Mouse (Mus musculus): ENCODE measurements around the gene Pygo1.
A peak's percentile ranks its signal among the peaks of the same experiment; 100 is the strongest.

Gene Pygo1

DNA sequence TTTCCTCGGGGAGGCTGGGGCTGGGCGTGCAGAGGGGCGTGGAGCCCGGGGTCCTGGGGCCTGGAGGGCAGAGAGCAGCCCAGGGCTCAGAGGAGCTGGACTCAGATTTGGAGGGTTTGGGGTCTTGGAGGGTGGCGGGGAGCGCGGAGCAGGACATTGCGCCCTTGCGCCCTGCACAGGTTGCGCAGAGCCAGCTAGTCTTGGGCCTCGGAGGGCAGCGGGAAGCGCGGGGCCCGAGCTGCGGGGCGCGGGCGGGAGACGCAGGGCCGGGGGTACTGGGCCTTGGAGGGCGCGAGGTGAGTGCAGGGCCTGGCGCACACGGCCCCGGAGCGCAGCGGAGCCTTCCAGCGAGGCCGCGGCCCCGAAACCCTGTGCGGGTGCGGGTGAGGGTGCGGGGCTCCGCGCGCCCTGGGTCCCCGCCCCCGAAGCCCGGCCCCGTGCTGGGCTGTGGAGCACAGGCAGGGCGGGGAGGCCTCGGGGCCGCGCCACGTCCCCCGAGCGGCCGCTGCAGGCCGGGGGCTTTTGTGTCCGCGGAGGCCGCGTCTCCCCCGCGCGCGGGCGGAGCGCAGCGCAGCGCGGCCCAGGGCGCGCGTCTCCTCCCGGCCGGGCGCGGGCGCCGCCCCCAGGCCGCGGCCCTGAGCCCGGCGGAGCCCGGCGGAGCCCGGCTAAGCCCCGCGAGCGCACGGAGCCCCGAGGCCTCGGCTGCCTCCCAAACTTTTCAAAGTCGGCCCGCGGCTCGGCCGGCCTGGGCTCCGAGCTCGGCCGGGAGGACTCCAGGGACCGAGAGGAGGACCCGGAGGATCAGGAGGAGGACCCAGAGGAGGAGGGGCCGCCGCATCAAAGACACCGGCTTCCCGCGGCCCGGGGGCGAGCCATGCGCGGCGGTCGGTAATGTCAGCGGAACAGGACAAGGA is at the start of gene Pygo1:
Pygo1 (plus strand) TSS at position 625 of the 914 bp plus-strand sequence.
- peak; percentile 27 for DNase-seq

DNA sequence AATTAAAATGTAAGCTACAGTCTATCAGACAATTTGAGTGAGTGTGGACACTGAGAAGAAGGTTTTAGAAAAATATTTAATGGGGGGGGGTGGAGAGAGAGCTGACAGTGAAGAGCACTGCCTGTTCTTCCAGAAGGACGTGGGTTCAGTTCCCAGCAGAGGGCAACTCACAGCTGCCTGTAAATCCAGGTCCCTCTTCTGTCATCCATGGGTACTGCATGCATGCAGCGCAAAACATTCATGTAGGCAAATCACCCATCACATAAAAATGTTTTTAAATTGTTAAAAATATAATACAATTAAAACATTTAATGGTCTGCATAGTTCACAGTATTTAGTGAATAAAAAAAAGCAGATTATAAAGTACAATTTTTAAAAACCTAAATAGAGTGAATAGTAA is 49.6 kb upstream of the Pygo1 start:
- DNase-seq = no peak

DNA sequence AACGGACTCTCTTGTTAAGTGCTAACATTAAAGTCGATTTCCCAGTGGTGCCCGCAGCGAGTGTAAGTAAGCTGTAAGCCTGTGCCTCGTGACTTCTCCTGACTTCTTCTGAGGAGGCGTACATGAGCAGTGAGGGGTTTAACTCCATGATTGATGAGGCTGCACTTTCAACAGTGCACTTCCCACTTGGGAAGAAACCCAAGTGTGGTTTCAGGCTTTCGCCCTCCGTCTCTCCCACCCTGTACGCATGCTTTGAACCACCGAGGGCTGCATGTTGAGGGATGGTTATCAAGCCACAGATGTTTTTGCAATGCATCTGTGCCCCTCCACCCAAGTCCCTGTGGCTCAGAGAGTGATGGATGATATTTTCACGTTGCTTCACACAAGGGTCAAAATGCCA is 47.5 kb upstream of the Pygo1 start:
- DNase-seq = no peak

DNA sequence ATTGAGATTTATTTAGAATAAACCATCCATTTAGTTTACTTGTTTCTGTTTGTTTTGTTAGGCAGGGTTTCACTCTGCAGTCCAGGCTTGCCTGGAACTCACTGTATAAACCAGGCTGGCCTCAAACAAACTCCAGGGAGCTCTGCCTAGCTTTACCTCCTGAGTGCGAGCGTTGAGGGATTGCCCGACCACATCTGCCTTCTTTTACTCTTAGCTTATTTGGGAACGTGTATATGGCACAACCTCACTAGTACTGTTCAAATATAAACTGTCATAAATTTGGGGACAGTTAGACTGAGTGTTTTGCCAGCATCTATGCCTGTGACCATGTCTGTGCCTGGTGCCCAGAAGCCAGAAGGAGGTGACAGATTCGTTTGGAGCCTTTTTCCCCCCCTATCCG is 46.8 kb upstream of the Pygo1 start:
- DNase-seq = no peak

DNA sequence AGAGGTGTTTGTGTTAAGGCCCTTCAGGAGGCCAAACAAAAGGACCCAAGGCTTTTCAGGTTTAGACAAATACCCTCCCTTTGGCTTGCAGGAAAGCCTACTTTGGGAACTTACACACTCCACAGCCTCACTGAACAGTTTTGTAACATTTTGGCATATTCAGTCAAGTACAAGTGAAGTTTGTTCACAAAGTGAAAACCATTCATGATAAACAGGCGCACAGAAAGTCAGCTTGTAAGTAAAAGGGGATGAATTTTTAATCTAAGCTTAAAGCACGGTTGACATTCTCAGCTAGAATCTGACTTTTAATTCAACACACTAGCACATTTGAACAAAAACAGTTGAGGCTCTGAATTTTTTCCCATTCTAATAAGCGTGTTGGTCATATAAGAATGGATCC is 45.8 kb upstream of the Pygo1 start:
- no peak for DNase-seq

DNA sequence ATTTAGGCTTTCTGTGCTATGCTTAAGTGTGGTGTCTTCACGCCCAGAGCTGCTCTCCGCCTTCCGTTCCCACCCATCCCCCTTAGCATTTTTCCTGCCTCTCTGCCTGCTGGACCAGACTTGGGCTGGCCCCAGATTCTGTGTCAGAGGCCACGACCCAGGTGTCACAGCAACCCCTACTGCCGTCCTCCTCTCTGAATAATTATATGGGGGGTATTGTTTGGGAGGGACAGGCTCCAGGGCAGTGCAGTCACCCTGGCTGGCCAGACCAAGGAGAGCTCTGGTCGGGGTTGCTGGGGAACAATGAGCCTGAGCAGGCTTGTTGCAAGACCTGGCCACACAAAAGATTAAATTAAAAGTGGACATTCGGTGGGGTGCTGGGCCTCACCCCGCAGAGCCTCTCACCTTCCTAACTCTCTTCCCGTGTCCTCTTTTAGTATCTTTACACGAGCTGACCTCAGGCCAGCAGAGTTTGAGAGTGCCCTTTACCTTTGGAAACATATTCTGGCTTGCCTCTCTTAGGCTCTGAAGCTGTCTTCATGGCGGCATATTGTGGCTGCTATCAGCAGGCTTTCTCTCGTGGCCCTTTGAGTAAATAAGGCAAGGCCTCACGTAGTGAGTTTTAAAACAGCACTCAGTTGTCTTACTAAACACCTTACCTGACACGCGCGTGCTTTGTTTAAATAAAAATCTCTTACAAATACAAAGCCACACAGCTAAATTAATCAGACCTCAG is 45.1 kb upstream of the Pygo1 start:
- DNase-seq = no peak

DNA sequence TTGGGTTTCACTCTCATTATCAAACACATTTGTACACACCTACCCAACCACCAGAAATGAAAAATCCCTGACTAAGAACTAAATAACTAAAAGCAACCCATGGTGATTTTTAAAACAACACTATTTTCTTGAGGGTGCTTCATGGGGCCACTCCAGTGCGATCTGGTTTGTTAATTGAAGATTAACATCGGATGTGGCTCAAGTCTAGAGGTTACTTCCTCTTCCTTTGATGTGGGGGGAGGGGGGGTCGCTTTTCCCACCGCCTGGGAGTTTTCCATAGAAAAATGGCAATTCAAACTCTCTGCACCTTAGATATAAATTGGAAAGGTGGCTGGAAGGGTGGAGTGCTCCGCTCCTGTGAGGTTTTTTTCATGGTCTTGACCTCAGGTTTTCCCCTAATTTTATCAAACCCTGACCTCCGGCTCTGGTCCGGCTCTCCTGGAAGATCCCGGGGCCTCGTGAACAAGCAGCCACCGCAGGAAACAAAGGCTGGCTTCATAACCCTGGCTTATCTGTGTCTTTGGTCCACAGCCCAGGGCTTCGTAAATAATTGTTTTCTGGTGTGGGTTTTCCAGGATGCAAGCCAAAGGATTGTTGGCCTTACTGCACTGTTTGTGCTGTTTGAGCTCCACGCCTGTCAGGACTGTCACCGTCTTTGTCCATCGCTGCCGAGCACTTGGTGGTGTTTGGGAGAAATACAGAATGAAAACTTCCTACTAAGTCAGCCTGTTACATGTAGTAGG is 44.2 kb upstream of the Pygo1 start:
- peak; percentile 9 for DNase-seq

DNA sequence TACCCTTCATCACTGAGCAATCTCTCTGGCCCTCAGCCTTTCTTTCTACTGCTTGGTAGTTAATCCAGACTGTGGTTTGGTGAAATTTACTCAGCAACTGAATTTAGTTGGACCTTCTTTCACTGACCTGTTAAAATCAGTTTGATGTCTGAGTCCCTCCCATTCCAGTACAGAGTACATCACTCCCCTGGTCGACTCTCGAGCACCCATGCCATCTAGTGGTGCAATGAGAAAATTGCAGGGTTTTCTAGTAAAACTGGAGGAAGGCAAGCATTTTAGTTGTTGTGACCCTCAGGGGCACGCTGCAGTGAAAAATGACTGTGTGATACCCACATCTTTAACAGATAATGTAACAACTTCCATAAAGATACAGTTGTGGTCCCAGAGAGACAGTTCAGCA is 41.5 kb upstream of the Pygo1 start:
- DNase-seq = peak; percentile 9

DNA sequence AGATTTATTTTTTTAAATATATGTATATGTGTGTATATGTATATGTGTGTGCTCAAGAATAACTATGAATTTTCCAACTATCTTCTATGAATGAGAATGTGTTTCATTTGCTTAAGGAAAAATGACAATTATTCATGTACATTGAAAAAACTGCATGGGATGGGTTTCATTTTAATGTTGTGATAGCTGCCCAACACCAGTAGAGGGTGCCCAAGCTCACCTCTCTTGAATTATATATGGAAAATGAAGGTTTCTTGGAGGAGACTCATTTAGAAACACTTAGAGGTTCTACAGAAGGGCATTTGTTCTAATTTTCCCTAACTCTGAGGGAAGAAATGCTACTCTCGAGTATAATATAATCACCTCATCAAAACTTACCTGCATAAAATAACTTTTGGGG is 35.7 kb upstream of the Pygo1 start:
- no peak for DNase-seq

DNA sequence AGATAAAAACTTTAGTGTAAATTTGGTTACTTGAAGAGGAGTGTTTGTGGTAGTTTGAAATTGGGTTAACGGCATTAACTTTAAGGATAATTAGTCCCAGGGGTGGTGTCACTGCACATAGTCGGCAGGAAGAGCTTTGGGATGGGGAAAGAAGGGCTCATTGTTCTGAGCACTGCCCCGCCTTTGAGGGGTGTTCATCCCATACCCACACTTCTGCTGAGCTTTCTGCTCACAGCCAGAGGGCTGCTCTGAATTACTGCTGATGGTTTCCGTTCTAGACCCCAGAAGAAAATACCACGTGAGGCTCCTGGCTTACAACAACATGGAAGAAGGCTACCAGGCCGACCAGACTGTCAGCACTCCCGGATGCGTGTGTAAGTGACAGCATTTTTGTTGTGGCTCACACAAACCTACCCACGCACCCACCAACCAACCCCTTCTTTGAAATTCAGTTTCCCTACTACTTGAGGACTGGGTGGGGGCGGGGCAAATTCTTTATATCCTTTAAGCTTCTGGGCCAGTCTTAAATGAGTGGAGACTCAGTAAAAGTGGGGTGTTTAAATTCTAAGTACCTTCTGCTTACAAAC is 34.9 kb upstream of the Pygo1 start:
- no peak for DNase-seq

DNA sequence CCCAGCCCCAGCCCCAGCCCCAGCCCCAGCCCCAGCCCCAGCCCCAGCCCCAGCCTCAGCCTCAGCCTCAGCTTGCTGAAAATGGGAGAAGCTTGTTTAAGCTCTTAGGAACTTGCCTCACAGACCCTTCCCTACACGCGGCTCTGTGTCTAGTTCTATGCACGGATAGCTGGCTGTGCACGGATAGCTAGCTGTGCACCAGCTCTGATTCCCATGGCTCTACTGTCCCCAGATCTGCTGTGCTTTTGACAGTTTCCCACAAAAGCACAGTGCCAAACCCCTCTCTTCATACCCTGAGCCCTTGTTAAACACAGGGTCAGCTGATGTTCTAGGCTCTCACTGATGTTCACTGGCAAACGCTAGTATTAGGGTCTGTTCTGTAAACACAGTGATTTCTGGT is 32.7 kb upstream of the Pygo1 start:
- no peak for DNase-seq

DNA sequence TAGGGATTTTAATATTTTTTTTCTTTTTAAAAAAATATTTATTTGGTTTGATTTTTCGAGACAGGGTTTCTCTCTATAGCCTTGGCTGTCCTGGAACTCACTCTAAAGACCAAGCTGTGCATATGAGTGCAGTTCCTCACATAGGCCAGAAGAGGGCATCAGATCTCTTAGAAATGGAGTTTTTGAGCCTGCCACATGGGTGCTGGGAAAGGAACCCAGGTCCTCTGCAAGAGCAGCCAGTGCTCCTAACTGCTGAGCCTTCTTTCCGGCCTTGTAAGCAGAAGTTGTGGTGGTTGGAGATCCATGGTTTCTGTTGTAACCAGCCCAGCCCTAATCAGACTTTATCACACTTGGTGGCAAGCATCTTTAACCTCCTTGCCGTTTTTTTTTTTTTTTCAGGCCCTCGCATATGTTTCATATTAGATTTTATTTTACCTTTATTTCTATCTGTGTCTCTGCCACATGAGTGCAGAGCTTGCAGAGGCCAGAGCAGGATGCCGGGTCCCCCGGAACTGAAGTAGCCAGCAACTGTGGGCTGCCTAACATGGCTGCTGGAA is 30.6 kb upstream of the Pygo1 start:
- DNase-seq = no peak

DNA sequence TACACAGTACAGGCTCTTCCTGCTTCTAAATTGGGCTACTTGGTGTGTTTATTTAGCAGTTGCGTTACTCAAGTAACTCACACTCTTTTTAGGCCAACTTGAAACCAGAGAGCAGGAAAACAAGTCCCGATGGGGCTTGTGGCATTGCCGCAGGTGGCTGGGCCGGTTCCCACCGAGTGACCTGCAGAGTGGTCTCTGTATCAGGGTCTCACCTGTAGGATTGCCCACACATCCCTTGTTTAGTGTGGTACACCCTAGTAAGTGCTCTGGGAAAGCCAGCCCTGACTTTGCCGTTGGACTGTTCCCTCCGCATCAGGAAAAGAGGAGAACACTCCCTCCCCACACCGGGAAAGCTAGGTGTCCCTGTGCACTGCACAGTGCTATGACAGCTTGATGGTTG is 23.4 kb upstream of the Pygo1 start:
- no peak for DNase-seq

DNA sequence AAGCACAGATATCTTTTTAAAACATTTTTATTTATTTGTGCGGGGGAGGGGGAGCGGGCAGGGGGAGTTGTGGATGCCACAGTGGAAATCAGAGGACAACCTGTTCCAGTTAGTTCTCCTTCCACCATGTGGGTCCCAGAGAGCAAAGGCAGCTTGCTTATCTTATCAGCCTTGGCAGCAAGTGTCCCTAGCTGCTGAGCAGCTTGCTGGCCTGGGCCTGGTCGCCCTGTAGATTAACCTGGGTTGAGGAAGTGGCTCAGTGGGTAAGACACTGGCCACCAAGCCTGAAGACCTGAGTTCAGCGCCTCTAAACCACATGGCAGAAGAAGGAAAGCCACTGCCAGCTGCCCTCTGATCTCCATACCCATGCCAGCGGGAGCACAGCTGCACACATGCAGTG is 22.8 kb upstream of the Pygo1 start:
- no peak for DNase-seq

DNA sequence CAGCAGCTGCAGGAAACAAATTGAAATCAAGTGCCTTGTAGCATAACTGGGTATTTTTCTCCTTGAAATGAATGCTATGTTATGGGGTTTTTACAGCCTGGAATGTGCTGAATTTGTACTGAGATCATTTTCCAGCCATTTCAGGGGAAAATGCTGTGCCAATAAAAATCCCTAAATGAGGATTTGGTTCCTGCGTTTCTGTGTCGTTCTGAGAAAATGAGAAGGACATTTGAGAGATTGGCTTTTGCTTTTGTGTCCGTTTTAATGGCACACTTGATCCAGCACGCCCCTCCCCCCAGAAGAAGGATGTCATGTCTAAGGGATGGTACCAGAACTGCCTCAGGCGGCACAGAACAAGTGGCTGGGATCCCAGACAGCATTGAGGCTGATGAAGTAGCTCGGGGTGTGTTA is 18.7 kb upstream of the Pygo1 start:
- DNase-seq = no peak

DNA sequence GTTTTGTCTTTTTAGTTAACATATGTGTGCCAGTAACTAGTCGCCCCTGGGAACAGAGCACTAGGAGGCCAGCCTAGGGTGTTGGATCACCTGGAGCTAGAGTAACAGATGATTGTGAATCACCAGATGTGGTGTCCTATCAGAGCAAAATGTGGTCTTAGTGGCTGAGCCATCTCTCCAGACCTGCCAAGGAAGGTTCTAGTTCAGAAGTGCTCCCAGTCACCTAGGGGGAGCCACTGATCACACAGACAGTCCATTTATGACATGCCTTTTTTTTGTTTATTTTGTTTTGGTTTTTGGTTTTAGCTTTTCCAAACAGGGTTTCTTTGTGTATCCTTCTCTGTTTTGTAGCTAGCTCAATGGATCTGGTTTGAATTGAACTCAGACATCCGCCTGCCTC is 14.1 kb upstream of the Pygo1 start:
- no peak for DNase-seq

DNA sequence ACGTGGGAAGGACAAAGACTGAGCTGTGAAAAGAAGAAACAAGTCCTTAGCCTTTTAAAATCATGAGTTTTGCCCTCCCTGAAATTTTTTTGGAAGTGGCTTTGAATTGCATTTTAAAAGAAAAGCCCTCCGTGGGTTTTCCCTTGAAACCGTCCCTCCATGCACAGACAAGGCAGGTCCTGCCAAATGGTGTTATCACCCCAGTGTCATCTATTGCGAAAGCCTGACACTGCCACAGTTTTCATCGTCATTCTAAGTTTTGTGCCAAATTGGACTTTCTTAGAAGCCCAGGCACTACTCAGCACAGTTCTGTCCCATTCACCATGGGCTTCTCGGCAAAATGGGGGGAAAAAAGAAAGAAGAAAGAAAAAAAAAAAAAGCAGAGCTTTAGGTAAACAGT is 11.9 kb upstream of the Pygo1 start:
- DNase-seq = no peak

DNA sequence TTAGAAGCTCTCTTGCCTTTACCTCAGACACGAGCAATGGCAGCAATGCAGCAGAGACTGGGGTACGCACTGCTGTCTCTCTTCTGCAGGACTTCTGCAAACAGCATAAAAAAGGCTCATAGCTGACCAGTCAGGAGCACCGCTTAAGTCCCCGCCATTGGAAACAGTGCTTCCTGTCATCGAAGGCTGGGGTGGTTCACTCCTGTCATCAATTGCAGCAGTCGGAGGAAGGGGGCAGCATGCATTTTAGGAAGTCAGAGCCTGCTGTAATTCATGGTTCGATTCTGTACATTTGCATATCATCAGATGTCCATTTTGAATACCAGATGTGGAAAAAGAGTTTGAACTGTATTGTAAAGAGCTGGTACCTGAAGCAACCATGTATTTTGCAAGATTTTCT is 9.7 kb upstream of the Pygo1 start:
- DNase-seq = no peak

DNA sequence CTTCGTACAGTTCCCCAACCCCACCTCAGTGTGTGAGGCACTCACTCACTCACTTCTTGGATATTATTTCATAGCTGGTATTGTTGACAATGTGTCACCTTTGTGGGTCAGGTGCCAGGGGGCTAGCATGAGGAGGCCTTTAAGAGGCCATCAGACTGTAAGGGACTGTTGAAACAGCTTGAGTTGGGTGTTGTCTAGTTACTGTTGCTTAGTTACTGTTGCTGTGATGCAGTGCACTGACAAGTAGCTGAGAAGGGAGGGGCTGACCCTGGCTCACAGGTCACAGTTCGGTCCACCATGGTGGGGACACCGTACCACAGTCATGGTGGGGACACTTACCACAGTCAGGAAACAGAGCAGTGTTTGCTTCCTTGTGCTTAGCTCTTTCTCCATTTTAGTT is 2.4 kb upstream of the Pygo1 start:
- no peak for DNase-seq

DNA sequence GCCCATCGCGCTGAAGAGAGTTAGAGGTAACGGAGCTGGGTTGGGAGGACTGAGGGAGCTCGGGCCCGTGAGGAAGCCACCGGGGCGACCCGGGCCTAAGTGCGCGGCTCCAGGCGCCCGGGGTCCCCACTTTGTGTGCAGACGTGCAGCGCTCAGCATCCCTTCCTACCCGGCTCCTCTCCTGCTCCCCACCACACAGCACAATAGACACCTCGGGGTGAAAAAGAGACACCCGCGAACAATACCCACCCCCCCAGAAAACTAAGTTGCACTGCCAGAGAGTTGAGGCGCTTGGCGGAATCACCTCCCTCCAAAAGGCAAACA is 452 bp downstream of the Pygo1 start:
- DNase-seq = no peak

DNA sequence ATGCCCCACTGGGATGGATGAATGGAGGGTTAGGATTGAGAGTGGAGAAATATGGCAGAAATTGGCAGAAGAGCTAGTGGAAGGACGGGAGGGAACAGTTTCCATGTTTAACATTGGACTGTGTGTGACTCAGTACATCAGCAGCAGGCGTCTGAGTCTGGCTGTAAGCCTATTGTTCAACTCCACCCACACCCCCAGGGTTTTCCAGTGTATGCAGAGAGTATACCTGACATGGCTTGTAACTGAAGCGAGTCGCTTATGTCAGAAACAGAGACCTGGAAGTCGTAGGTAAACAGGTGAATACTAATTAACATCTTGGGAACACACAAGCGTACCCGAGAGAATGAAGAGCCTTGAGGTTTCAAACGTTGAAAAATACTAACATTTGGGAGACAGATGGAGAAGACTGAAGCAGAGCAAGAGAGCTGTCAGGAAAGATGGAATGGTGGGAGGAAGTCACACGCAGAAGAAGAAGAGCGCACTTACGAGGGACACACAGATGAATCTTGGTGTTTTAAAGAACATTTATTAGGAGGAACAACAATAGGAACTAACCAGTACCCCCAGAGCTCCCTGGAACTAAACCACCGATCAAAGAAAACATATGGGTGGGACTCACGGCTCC is 5.8 kb downstream of the Pygo1 start:
- no peak for DNase-seq

DNA sequence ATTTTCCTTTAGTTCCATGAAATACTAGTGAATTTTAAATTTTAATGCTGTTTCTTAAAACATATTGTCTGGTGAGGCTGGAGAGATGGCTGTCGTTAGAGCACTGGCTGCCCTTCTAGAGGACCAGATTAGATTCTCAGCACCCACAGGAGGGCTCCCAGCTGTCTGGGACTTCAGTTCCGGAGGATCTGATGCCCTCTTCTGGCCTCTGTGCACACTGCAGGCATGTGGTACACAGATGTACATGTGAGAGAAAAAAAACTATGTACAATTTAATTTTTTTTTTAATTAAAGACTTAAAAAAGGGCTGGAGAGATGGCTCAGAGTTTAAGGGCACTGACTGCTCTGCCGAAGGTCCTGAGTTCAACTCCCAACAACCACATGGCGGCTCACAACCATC is 9.9 kb downstream of the Pygo1 start:
- no peak for DNase-seq

DNA sequence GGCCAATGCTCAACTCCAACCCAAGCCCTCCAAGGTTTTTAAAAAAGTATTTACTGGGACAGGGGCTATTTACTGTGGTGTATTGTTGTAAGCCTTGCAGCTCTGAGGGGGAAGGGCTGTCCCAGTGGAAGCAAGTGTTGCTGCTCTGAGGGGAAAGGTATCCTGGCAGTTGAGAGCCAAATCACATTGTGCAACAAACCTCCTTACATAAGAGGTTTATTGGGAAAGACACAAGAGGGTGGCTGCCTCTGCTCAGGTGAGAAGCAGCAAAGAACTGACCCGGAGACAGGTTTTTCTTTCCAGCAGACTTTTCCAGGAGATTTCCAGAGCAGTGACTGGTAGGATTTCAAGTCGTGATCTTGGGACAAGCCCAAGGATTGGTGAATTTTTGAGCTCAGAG is 10.9 kb downstream of the Pygo1 start:
- DNase-seq = no peak

Data from cerebellum, adult 11-12 months (tissue).